Mouse (Mus musculus) cerebellum, adult 8-10 months (tissue): Measurements from ENCODE around the gene Iqcn.
A peak's percentile ranks its signal among the peaks of the same experiment; 100 is the strongest.

Experiments used
- DNase-seq: peaks from one replicate; pipeline ENCODE4 v3.0.0; 2022

Gene Iqcn

GRCm38 (mm10) chr8:70701982-70702841, 1.0 kb upstream of the Iqcn start:
- peak; percentile 47 for DNase-seq

GRCm38 (mm10) chr8:70702842-70703182, 445 bp upstream of the Iqcn start:
- peak; percentile 87 for DNase-seq

GRCm38 (mm10) chr8:70708281-70708680, 5.0 kb downstream of the Iqcn start:
- no peak for DNase-seq

DNA sequence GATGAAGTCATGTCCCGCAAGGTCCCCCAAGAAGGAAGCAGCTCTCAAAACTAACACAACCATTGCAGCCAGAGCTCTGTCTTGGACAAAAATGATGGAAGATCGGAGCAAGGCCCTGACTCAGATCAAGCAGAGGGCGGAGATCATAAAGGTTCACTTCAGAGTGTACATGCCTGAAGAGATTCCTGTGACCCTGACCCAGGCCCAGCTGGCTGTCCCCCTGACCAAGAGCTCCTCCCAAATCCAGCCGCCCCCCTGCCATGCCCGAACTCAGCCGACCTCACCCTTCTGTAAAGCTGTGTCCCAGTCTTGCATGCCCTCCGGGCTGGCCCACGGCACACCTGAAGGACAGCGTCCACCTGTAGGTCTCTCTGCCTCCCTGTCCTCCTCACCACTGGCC, 6.5 kb downstream of the Iqcn start:
- DNase-seq = no peak

DNA sequence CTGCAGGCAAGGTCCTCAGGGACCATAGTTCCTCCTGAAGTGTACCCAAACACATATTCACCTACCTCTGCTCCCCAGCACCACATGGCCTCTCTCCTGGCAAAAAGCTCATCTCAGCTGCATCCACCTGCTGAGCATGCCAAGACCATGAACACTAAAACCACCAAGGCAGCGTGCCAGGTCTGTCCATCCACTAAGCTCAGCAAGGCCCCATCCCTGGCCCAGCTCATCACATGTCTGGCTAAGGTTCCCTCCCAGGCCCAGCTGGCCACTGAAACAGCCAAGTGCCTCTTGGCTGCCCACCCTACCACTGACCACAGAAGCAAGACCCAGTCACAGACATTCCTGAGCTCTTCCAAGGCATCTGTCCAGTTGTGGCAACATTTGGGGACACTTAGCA, 7.0 kb downstream of the Iqcn start:
- DNase-seq = no peak

GRCm38 (mm10) chr8:70711041-70711440, 7.8 kb downstream of the Iqcn start:
- no peak for DNase-seq

- DNase-seq = no peak
Measured at GRCm38 (mm10) chr8:70713991-70714390, 10.7 kb downstream of the Iqcn start.

DNA sequence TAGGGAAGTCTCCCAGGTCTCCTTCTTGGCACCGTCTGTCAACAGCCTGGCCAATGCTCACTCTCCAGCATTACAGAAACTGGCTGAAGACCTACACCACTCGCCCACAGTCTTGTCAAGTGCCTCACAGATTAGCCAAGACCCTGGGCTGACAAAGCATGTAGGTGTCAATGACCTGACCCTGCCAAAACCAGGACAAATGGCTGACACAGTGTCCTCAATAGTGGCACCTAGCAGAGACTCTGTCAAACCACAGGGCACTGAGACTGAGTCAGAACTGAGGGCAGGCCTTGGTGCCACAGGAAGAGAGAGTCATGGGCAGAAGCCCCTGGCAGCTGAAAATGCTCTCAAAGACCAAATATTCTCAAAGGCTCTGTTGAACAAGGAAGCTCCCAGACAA, 11.8 kb downstream of the Iqcn start:
- DNase-seq = no peak

DNA sequence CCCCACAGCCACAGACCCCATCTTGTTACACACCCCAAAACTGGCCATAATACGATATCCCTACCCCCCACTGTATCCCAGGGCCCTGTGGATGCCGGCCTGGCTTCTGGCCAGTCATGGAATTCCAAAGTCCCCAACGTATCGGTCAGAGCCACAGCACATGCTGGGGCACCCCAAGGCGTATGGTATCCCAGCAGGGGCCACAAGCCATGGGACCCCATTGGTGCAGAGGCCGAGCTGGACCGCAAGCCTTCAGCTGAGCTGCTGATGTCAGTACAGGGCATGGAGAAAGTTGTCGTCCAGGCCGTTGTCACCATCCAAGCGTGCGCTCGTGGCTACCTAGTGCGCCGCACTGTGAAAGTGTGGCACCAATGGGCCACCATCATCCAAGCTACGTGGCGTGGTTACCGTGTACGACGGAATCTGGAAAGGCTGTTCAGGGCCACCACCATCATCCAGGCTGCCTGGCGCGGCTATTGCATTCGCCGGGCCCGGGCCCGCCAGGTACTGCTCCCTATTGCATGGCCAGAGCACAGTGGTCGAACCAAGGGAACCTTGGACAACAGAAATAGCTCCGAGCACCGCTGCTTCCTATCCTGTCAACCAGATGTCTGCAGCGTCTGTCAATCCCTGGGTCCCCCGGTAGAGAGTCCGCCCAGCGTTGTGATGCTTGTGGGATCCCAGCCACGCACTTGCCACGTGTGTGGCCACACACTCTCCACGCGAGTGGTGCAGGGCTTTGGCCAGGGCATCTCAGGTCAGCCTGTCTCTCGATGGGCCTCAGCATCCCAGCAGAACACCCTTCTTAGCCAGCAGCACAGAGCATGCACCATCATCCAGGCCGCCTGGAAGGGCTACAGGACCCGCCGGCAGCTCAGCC, 13.5 kb downstream of the Iqcn start:
- no peak for DNase-seq

GRCm38 (mm10) chr8:70718297-70718696, 15.0 kb downstream of the Iqcn start, which contains the start of gene Gm3336:
Gene Gm3336 (plus strand): TSS chr8:70718543.
- DNase-seq = peak; percentile 80

GRCm38 (mm10) chr8:70719796-70720270, 16.6 kb downstream of the Iqcn start:
- no peak for DNase-seq

GRCm38 (mm10) chr8:70720739-70721138, 17.5 kb downstream of the Iqcn start:
- DNase-seq = peak; percentile 85

- no peak for DNase-seq
Measured at GRCm38 (mm10) chr8:70721601-70722000, 18.3 kb downstream of the Iqcn start.

DNA sequence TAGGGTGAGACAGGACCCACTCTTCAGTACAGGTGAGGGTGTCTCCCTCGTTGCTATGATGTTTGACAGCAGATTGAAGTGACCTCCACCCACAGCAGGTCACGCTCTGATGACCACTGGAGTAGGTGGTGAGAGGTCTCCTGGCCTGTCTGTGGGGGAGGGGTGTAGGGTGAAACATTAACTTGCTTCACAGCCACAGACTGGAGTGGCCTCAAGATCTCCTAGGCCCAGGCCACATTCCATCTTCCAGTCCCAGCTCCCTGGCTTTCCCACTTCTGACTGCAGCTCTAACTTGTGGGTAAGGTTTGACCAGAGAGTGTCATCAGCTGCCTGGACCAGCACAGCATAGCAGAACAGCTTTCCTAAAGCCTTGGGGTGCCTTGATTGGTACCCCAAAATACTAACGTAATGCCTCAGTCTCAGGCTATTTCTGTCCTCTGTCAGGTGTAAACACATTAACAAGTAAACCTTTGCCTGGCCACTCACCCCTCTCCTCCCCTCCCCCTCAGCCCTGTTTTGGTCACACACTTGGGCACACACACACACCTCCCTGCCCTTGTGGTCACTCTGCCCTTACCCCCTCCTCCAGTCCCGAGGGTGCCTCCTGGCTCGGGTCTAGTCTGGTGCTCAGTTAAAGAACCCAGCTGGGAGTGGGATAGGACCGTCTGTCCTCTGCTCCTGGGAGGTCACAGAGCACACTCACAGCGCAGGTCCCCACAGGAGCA, 20.4 kb downstream of the Iqcn start, which contains the start of gene Pde4c:
TSS of gene Pde4c (plus strand) at position 235 of the 725 bp plus-strand sequence.
- DNase-seq = no peak

GRCm38 (mm10) chr8:70724216-70724615, 21.0 kb downstream of the Iqcn start:
- DNase-seq = no peak

- no peak for DNase-seq
Measured at GRCm38 (mm10) chr8:70725792-70726447, 22.7 kb downstream of the Iqcn start.

GRCm38 (mm10) chr8:70726721-70727120, 23.5 kb downstream of the Iqcn start:
- no peak for DNase-seq

DNA sequence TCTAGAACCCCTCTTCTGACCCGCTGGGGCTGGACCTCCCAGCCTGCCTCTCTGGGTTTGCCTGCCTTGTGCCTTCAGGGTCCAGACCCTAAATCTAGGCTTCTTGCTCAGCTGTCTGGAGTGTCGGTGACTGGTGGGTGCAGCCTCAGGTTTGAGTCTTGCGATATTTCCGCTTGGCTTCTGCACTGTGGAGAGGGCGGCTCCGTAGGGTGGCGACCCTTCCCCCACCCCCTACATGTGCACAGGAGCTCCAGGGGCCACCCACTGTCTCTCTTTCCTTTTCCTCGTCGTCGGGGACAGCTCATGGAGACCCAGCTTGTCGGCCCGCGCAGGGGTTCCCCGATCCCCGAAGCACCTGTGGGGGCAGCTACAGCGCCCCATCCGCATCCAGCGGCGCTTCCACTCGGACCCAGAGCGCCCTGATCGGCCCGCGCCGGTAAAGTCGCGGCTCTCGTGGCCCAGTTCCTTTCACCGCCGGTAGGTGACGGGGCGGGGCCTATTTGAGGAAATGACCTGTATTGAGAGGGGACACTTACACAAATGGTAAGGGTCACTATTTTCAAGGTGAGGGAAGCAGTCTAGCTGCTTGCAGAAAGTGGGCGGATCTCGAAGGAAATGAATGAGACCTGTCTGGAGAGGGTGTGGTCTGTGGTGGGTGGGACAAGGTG, 26.7 kb downstream of the Iqcn start:
- no peak for DNase-seq

DNA sequence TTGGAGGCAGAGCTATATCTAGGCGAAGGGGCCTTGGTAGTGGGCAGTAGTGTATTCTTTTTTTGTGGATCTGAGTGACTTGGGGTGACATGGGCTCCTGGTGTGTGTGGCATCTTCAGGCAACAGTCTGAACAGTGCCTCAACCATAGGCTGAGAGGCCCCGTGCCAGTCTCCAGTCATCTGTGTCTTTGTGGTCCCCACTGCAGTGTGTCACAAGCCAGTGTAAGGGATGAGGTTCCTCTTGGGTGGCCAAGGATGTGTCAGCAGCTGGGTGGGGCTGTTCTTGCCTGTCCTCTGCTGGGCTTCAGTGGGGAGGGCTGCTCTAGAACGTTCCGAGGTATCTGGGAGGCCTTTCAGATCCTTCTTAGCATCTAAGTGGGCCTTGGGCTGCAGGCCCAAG, 27.7 kb downstream of the Iqcn start:
- DNase-seq = no peak

- DNase-seq = no peak
Measured at GRCm38 (mm10) chr8:70737705-70738104, 34.4 kb downstream of the Iqcn start.

- no peak for DNase-seq
Measured at GRCm38 (mm10) chr8:70738211-70738610, 35.0 kb downstream of the Iqcn start.

- no peak for DNase-seq
Measured at GRCm38 (mm10) chr8:70741661-70742060, 38.4 kb downstream of the Iqcn start.
